Mouse (Mus musculus): ENCODE measurements around the gene Ndufs2. TPM values are rescaled to one million over a fixed set of nuclear protein-coding genes. Genes with fewer than 3 reads are reported as not detected.

Gene Ndufs2
- polyA plus RNA-seq, 1 experiment from 2014 or later, result 279 TPM

- H3K27me3 ChIP-seq (replicated peaks; ENCODE audit: low read depth, poor library complexity, severe bottlenecking), result no peaks in the 10 kb centered on the region
- H3K36me3 ChIP-seq (replicated peaks), result peaks cover 54% of the 10 kb centered on the region
- H3K27ac ChIP-seq (replicated peaks), result no peak overlapping the region
- 82% methylated on average over 17 of the region's 17 CpGs for WGBS
- H3K9me3 ChIP-seq, result no peaks in the 10 kb centered on the region
- H3K4me3 ChIP-seq, result no peak overlapping the region
- peaks cover 18% of the 10 kb centered on the region for H3K4me1 ChIP-seq
- DNase-seq (ENCODE audit: low spot score), result no peak
These were observed 7.7 kb upstream of the Ndufs2 start for GRCm38 (mm10) chr1:171258921-171259320.

GRCm38 (mm10) chr1:171257781-171258180, 6.6 kb upstream of the Ndufs2 start:
- no peak overlapping the region for H3K27ac ChIP-seq (replicated peaks)
- peaks cover 15% of the 10 kb centered on the region for H3K4me1 ChIP-seq
- peaks cover 64% of the 10 kb centered on the region for H3K36me3 ChIP-seq (replicated peaks)
- no peaks in the 10 kb centered on the region for H3K9me3 ChIP-seq
- 91% methylated on average over 9 of the region's 9 CpGs for WGBS
- DNase-seq (ENCODE audit: low spot score), result no peak
- H3K4me3 ChIP-seq, result no peak overlapping the region
- H3K27me3 ChIP-seq (replicated peaks; ENCODE audit: low read depth, poor library complexity, severe bottlenecking), result no peaks in the 10 kb centered on the region

GRCm38 (mm10) chr1:171256937-171257548, 5.9 kb upstream of the Ndufs2 start:
- Histone ChIP-seq H3K4me3 (no peak overlapping the region), H3K36me3 (replicated peaks) (peaks cover 66% of the 10 kb centered on the region), H3K27ac (replicated peaks) (no peak overlapping the region), H3K4me1 (peaks cover 15% of the 10 kb centered on the region), H3K9me3 (no peaks in the 10 kb centered on the region), H3K27me3 (replicated peaks; ENCODE audit: low read depth, poor library complexity, severe bottlenecking) (no peaks in the 10 kb centered on the region)
- DNase-seq (ENCODE audit: low spot score), result peak; percentile 71
- WGBS, result 67% methylated on average over 15 of the region's 15 CpGs

GRCm38 (mm10) chr1:171256095-171256818, 5.1 kb upstream of the Ndufs2 start:
- H3K27me3 ChIP-seq (replicated peaks; ENCODE audit: low read depth, poor library complexity, severe bottlenecking), result no peaks in the 10 kb centered on the region
- no peaks in the 10 kb centered on the region for H3K9me3 ChIP-seq
- DNase-seq (ENCODE audit: low spot score), result no peak
- no peak overlapping the region for H3K4me3 ChIP-seq
- 91% methylated on average over 24 of the region's 24 CpGs for WGBS
- H3K4me1 ChIP-seq, result peaks cover 21% of the 10 kb centered on the region
- H3K36me3 ChIP-seq (replicated peaks), result peaks cover 66% of the 10 kb centered on the region
- H3K27ac ChIP-seq (replicated peaks), result peak overlapping the region; percentile 54

- peak overlapping the region; percentile 61 for H3K4me3 ChIP-seq
- H3K9me3 ChIP-seq, result no peaks in the 10 kb centered on the region
- peaks cover 60% of the 10 kb centered on the region for H3K4me1 ChIP-seq
- no peaks in the 10 kb centered on the region for H3K27me3 ChIP-seq (replicated peaks; ENCODE audit: low read depth, poor library complexity, severe bottlenecking)
- H3K27ac ChIP-seq (replicated peaks), result peak overlapping the region; percentile 88
- peaks cover 43% of the 10 kb centered on the region for H3K36me3 ChIP-seq (replicated peaks)
- no peak for DNase-seq (ENCODE audit: low spot score)
- WGBS, result 40% methylated on average over 17 of the region's 17 CpGs
These were observed 1.2 kb upstream of the Ndufs2 start for GRCm38 (mm10) chr1:171252415-171252814.

- peak overlapping the region; percentile 88 for H3K27ac ChIP-seq (replicated peaks)
- peaks cover 61% of the 10 kb centered on the region for H3K4me1 ChIP-seq
- 4% methylated on average over 13 of the region's 13 CpGs for WGBS
These were observed 571 bp upstream of the Ndufs2 start for GRCm38 (mm10) chr1:171251594-171252324.

GRCm38 (mm10) chr1:171249913-171250600, 1.1 kb downstream of the Ndufs2 start, which contains the start of gene Adamts4:
Gene Adamts4, plus strand, starts transcription at chr1:171250421.
- Histone ChIP-seq H3K27ac (replicated peaks) (peak within 1 kb of the TSS; percentile 92), H3K27me3 (replicated peaks; ENCODE audit: low read depth, poor library complexity, severe bottlenecking) (no peaks in the 10 kb centered on the region), H3K36me3 (replicated peaks) (peaks cover 31% of the 10 kb centered on the region), H3K9me3 (no peaks in the 10 kb centered on the region), H3K4me3 (peak within 1 kb of the TSS; percentile 61), H3K4me1 (peaks cover 73% of the 10 kb centered on the region)
- peak; percentile 74 for DNase-seq (ENCODE audit: low spot score)
- 15% methylated on average over 5 of the region's 5 CpGs for WGBS

More at GRCm38 (mm10) chr1:171251594-171252324, 571 bp upstream of the Ndufs2 start:
- peak; percentile 69 for DNase-seq (ENCODE audit: low spot score)
- Histone ChIP-seq H3K27me3 (replicated peaks; ENCODE audit: low read depth, poor library complexity, severe bottlenecking) (no peaks in the 10 kb centered on the region), H3K9me3 (no peaks in the 10 kb centered on the region), H3K36me3 (replicated peaks) (peaks cover 40% of the 10 kb centered on the region), H3K4me3 (peak overlapping the region; percentile 61)

- Histone ChIP-seq H3K9me3 (no peaks in the 10 kb centered on the region), H3K4me1 (peaks cover 73% of the 10 kb centered on the region), H3K27ac (replicated peaks) (peak overlapping the region; percentile 92), H3K36me3 (replicated peaks) (peaks cover 28% of the 10 kb centered on the region), H3K4me3 (peak overlapping the region; percentile 84; the same call in 1 of the 2 replicates), H3K27me3 (replicated peaks; ENCODE audit: low read depth, poor library complexity, severe bottlenecking) (no peaks in the 10 kb centered on the region)
- DNase-seq (ENCODE audit: low spot score), result peak; percentile 29
- 22% methylated on average over 3 of the region's 3 CpGs for WGBS
These were observed 2.6 kb downstream of the Ndufs2 start for GRCm38 (mm10) chr1:171248386-171249226.

- WGBS, result 21% methylated on average over 4 of the region's 4 CpGs
- H3K4me3 ChIP-seq, result peak overlapping the region; percentile 84
- no peaks in the 10 kb centered on the region for H3K9me3 ChIP-seq
- DNase-seq (ENCODE audit: low spot score), result peak; percentile 21
- H3K36me3 ChIP-seq (replicated peaks), result peaks cover 29% of the 10 kb centered on the region
- peaks cover 69% of the 10 kb centered on the region for H3K4me1 ChIP-seq
- no peaks in the 10 kb centered on the region for H3K27me3 ChIP-seq (replicated peaks; ENCODE audit: low read depth, poor library complexity, severe bottlenecking)
- H3K27ac ChIP-seq (replicated peaks), result peak overlapping the region; percentile 92
These were observed 3.3 kb downstream of the Ndufs2 start for GRCm38 (mm10) chr1:171247916-171248315.

- no peaks in the 10 kb centered on the region for H3K9me3 ChIP-seq
- H3K36me3 ChIP-seq (replicated peaks), result peaks cover 31% of the 10 kb centered on the region
- H3K27me3 ChIP-seq (replicated peaks; ENCODE audit: low read depth, poor library complexity, severe bottlenecking), result no peaks in the 10 kb centered on the region
- H3K27ac ChIP-seq (replicated peaks), result peak overlapping the region; percentile 92
- peaks cover 64% of the 10 kb centered on the region for H3K4me1 ChIP-seq
- H3K4me3 ChIP-seq, result peak overlapping the region; percentile 84
- 12% methylated on average over 13 of the region's 13 CpGs for WGBS
- DNase-seq (ENCODE audit: low spot score), result no peak
These were observed 3.7 kb downstream of the Ndufs2 start for GRCm38 (mm10) chr1:171247453-171247841.

- Histone ChIP-seq H3K36me3 (replicated peaks) (peaks cover 36% of the 10 kb centered on the region), H3K9me3 (no peaks in the 10 kb centered on the region), H3K27ac (replicated peaks) (peak overlapping the region; percentile 92), H3K4me1 (peaks cover 58% of the 10 kb centered on the region), H3K4me3 (peak overlapping the region; percentile 84), H3K27me3 (replicated peaks; ENCODE audit: low read depth, poor library complexity, severe bottlenecking) (no peaks in the 10 kb centered on the region)
- DNase-seq (ENCODE audit: low spot score), result peak; percentile 99
- under 1% methylated on average over 41 of the region's 41 CpGs for WGBS
These were observed 4.3 kb downstream of the Ndufs2 start for GRCm38 (mm10) chr1:171246709-171247452.

Data from embryonic facial prominence, embryonic 10.5 days (tissue).